Mouse (Mus musculus) neutrophil, adult 5-6 weeks (primary cell): ENCODE results near the gene Doc2g. TPM values are rescaled to one million over a fixed set of nuclear protein-coding genes. Genes with fewer than 3 reads are reported as not detected.
A peak's percentile ranks its signal among the peaks of the same experiment; 100 is the strongest.
"Not testable (repeated sequence)": the region's sequence is repeated elsewhere in the genome, so short reads cannot be mapped to it uniquely, and the experiment has no call there.

Source experiments
- ATAC-seq: fragments of 151-379, 151-347 bp; 2 replicates; pipeline ENCODE4 v1.8.0; 2017; ENCODE audit warnings: mild to moderate bottlenecking, moderate TSS enrichment; ENCODE audit not compliant: insufficient number of reproducible peaks, poor library complexity, low FRiP score, severe bottlenecking; ENCODE audit errors: extremely low read depth
- total RNA-seq: library from RNA; stranded (forward); fragments of 200-1000 nt; gene quantifications from 2 replicates; pipeline ENCODE4 v1.2.3, GENCODE M21; 2017

The Doc2g gene
- total RNA-seq, 1 experiment from 2014 or later = 4.0 TPM

DNA sequence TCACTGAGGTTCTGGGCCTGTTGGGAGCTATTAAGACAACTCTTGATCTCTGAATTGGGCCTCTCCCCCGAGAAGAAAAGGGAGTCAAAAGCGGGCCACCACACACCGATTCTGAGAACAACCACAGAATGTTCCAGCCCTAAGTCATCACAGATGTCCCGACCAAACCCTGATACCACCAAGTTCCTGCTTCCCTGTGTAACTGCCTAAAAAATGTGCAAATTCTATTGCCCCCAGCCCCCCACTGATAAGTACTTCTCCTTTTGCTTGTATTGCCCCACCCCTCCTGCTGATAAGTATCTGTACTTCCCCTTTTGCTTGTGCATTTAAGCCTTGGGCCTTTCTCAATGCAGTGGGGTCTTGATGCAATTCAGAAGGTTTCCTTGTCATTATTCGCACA is 41.0 kb downstream of the Doc2g start:
- not testable (repeated sequence) for ATAC-seq

DNA sequence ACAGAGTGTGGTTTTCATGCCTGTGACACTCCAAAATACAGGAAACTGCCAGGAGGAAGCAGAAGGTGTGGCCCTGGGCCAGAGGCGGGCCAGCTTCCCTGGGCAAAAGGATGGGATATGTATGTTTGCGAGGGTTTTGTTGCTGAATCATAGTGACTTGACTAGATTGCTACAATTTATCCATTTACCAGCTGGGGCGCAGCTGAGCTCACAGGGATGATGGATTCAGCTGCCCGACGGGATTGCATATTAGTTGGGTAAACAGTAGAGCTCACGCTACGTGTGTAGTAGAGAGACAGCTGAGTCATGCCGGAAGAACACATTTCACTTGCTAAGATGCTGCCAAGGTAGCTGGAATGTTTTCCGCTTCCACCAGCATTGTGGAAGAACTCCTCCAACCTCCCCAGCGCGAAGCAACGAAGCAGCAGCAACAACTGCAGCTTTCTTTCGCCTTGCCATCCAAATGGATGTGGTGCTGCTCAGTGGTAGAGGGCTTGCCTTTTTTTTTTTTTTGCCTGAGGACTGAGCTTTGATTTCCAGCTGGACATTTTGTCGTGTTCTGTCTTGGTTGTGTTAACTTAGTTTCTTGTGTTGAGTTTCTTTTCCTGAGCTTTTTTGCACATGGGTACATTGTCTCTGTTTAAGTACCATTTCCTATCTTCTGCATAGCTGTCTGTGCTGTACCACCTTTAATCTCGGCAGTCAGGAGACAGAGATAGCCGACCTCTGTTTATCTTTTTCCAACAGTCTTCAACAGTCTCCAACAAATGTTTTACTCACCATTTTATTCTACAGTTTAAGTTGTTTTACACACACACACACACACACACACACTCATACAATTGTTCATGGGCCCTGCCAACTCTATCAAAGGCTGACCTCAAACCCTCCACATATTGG is 43.1 kb downstream of the Doc2g start, which contains the start of gene Gstp2:
Gstp2 (minus strand) TSS at position 58 of the 900 bp plus-strand sequence.
- ATAC-seq = 0 out of 2 replicates have a peak, but pooled peaks have one; percentile 17

DNA sequence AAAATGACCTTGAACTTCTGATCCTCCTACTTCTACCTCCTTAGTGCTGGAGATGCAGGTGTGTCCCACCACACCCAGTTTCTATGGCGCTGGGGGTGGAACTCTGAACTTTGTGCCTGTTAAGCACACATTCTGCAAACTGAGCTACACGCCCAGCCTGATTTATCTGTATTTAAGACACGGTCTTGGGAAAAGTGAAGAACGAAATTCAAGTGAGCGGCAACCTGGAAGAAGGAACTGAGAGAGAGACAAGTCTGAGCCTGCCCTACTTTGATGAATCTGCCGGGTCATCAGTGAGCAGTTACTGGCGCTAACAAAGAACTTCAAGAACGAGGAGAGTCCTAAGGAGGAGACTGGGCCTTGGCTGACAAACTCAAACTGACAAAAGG is 43.7 kb downstream of the Doc2g start:
- ATAC-seq = no peak

DNA sequence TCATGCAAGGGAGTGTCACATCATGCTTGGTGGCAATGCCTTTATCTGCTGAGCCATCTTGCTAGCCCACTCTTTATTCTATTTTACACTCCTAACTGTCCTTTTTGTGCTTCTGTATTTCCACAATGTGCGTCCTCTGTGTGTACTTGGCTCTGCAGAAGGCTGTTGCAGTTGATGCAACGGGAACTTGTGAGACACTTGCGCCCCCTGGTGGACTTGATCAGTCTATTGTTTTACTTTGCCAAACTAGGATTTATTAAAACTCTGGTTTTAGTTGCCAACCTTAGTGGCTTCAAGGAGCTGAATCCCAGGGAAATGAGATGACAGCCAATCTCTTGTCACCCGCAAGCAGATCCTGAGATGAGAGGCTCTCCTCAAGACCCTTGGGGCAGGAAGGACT is 44.7 kb downstream of the Doc2g start:
- peak; percentile 79 for ATAC-seq

DNA sequence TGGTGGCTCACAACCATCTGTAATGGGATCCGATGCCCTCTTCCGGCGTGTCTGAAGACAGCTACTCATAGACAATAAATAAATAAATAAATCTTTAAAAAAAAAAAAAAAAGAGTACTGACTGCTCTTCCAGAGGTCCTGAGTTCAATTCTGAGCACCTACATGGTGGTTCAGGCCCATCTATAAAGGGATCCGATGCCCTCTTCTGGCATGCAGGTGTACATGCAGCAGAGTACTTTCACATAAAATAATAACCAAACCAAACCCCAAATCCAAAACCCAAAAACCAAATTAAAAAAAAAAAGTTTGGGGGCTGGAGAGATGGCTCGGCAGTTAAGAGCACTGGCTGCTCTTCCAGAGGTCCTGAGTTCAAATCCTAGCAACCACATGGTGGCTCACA is 46.0 kb downstream of the Doc2g start:
- ATAC-seq = not testable (repeated sequence)

DNA sequence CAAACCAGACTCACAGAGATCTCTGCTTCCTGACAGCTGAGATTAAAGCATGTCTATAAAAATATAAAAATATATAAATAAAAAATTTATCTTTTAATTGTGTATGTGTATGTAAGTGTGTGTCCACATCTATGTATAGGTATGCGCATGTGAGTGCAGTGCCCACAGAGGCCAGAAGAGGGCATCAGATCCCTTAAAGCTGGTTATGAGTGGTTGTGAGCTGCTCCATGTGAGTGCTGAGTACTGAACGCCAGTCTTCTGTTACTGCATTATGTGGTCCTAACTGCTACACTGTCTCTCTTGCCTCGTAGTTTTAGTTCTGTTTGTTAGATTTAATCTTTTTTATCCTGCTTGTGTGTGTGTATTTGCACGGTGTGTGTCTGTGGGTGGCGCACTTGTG is 47.9 kb downstream of the Doc2g start:
- no peak for ATAC-seq

DNA sequence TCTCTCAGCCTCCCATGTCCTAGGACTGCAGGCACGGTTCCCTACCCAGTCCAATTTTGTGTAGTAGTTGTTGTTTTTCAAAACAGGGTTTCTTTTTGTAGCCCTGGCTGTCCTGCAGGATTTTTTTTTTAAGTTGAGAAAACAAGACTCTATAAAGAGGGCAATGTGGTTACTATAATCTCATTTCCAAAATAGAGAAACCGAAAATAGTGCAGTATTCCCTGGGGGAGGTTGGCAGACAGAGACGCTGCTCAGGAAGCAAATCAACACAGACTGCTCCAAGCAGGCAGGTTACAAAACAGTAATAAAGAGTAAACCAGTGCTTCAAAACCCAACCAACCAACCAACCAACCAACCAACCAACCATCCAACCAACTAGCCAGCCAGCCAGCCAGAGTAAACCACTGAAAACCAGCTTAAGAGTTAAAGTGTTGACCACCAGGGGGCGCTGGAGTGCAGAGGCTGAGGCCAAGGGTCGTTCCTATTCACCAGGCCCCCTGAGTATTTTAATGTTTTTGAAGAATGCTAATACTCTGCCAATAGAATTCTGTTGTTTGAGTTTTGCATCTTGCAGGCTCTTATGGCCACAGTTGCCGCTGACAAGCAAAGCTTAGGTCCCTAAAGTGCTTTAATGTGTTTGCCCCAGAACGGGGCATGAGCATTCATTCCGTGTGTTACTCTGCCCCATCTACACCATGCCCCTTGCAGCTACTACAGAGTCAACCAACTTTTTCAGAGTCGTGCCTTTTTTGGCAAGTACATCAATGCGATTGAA is 48.8 kb downstream of the Doc2g start:
- no peak for ATAC-seq

DNA sequence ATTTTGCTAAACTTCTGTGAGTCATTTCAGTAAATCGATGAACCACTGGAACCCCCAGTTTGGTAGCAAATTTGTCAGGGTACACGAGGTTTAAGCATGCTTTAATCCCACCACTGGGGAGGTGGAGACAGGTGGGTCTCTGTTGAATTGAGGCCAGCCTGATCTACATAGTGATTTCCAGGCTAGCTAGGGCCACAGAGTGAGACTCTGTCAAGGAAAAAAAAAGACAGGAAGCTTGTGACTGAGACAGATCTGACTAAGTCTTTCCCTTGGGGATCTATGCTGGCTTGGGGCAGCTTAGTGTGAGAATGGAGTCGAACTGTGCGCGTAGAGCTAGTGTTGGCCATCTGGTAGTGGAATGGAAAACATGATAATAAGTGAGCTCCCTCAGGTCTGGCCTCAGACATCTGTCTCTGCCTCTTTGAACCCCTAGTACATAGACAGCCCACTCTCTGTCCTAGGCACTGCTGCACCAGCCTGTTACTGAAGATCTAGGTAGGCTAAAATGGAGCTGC is 49.5 kb downstream of the Doc2g start:
- no peak for ATAC-seq

DNA sequence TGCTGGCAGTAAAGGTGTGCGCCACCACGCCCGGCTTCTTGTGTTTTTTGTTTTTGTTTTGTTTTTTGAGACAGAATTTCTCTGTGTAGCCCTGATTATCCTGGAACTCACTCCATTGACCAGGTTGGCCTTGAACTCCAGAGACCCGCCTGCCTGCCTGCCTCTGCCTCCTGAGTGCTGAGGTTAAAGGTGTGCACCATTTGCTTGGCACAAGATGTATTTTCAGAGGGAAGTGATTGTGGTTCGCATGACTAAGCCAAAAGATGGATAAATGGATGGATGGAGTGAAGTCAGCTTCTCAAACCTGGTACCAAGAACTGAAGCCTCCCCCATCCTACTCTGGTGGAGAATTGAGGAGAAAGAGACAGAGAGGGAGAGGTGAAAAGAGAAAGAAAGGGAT is 51.5 kb downstream of the Doc2g start:
- no peak for ATAC-seq

DNA sequence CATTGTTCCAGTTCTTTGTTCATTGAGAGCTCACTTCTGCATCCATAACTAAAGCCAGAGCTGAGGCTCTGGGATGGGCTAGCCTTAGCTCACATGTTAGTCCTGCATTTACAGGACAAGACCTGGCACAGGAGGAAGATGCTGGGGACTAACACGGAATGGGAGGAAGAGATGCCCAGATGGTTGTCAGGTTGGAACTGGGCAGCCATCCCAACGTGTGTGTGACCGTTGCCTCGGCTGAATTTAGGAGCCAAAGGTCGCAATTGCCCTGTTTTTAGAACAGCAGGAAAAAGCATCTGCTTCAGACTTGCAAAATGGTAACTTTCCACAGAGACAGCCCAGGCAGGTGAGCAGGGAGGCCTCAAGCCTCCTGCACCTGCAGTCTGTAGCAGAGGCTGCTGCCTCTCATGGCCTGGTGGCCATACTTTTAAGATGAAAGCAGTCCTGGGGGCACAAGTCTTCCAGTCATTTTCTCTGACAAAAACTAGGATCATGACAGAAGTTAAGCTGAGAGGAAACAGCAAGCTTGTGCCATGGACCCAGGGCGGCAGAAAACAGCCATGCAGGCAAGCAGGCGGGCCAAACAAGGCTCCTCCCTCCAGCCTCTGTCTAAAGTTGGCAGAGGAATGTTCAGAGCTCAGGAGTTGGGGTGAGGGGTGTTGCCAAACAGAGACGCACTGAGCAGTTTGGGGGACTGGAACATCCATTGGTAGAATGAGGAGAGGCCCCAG is 52.3 kb downstream of the Doc2g start:
- ATAC-seq = no peak

DNA sequence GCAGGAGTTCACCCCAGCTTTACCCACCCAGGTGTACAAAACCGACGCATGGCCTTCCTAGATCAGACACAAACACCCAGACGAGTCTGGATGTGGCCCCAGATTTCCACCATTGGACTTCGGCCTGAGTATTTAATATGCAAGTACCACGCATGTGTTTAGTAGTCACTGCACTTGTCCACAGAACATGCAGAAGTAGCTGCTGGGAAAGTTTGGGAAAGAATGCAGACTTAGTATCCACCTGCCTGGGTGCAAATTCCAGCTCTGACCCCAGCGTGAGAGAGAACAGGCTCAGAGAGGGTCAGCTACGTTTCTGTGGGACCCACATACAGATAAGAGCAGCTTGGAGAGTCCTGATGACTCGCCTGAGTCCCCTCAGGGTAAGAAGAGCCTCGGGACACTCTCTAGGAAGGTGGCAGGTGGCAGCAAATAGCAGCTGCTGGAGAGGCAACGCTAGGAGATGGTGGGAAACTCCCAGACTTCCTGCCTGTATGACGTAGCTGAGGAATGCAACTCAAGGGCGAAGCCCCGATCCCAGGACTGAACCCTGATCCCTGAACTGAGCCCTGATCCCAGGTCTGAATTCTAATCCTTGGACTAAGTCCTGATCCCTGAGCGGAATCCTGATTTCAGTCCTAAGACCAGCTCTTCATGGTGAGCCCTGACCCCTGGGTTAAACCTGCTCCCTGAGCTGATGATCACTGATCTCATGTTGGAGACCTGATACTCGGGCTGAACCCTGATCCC is 53.0 kb downstream of the Doc2g start:
- ATAC-seq = no peak

Other genes with a start within 250 kb of the Doc2g start
- 159 and 166 TPM in 2 replicates for gene Kmt5b, start 235.9 kb upstream of the Doc2g start, total RNA-seq
- 16.6 and 26.0 TPM in 2 replicates for gene Chka, start 151.5 kb upstream of the Doc2g start, total RNA-seq
- 158 and 167 TPM in 2 replicates for gene Tcirg1, start 96.2 kb upstream of the Doc2g start, total RNA-seq
- gene Ndufs8, start 90.5 kb upstream of the Doc2g start, total RNA-seq = 34.7 and 40.1 TPM in 2 replicates
- gene Aldh3b1, start 73.5 kb upstream of the Doc2g start, total RNA-seq = 78.5 and 85.2 TPM in 2 replicates
- gene Unc93b1, start 68.1 kb upstream of the Doc2g start, total RNA-seq = 628 and 632 TPM in 2 replicates
- gene Aldh3b3, start 44.7 kb upstream of the Doc2g start, total RNA-seq = not detected in 2 replicates
- 0.25 TPM in 1 of 2 replicates, not detected in the other for gene Aldh3b2, start 31.0 kb upstream of the Doc2g start, total RNA-seq
- not detected in 2 replicates for gene Acy3, start 16.7 kb upstream of the Doc2g start, total RNA-seq
- not detected in 2 replicates for gene Tbx10, start 10.6 kb upstream of the Doc2g start, total RNA-seq
- gene Nudt8, start 2.7 kb upstream of the Doc2g start, total RNA-seq = 7.0 and 15.5 TPM in 2 replicates
- 6.2 and 7.5 TPM in 2 replicates for gene Gm49405, start 2.7 kb upstream of the Doc2g start, total RNA-seq
- 63.9 and 64.6 TPM in 2 replicates for gene Ndufv1, start 9.5 kb downstream of the Doc2g start, total RNA-seq
- gene Gstp1, start 34.7 kb downstream of the Doc2g start, total RNA-seq = 53.2 and 68.1 TPM in 2 replicates
- 1.4 TPM in 1 of 2 replicates, not detected in the other for gene Gstp2, start 42.7 kb downstream of the Doc2g start, total RNA-seq
- gene Gstp3, start 56.3 kb downstream of the Doc2g start, total RNA-seq = 22.6 and 23.6 TPM in 2 replicates
- gene Cabp2, start 78.3 kb downstream of the Doc2g start, total RNA-seq = not detected in 2 replicates
- gene Cdk2ap2, start 93.9 kb downstream of the Doc2g start, total RNA-seq = 202 and 205 TPM in 2 replicates
- 115 and 132 TPM in 2 replicates for gene Pitpnm1, start 96.7 kb downstream of the Doc2g start, total RNA-seq
- 53.9 and 61.6 TPM in 2 replicates for gene Aip, start 122.5 kb downstream of the Doc2g start, total RNA-seq
- 0.12 and 0.23 TPM in 2 replicates for gene Gpr152, start 136.5 kb downstream of the Doc2g start, total RNA-seq
- 0.25 and 0.93 TPM in 2 replicates for gene Cabp4, start 140.7 kb downstream of the Doc2g start, total RNA-seq
- gene Coro1b, start 145.3 kb downstream of the Doc2g start, total RNA-seq = 134 and 152 TPM in 2 replicates
- 227 and 252 TPM in 2 replicates for gene Ptprcap, start 150.3 kb downstream of the Doc2g start, total RNA-seq
- gene Rps6kb2, start 160.0 kb downstream of the Doc2g start, total RNA-seq = 34.0 and 45.2 TPM in 2 replicates
- 95.9 and 99.3 TPM in 2 replicates for gene Carns1, start 172.2 kb downstream of the Doc2g start, total RNA-seq
- 231 and 269 TPM in 2 replicates for gene Tbc1d10c, start 188.0 kb downstream of the Doc2g start, total RNA-seq
- gene Ppp1ca, start 188.8 kb downstream of the Doc2g start, total RNA-seq = 535 and 541 TPM in 2 replicates
- gene Rad9a, start 198.3 kb downstream of the Doc2g start, total RNA-seq = 35.1 and 44.3 TPM in 2 replicates
- gene Clcf1, start 210.9 kb downstream of the Doc2g start, total RNA-seq = 52.0 and 61.9 TPM in 2 replicates
- gene AC109138.7, start 211.0 kb downstream of the Doc2g start, total RNA-seq = not detected in 2 replicates
- 228 and 251 TPM in 2 replicates for gene Pold4, start 228.6 kb downstream of the Doc2g start, total RNA-seq